Mouse (Mus musculus) hindbrain, embryonic 16.5 days (tissue): Measurements from ENCODE around the gene Itm2b. TPM values are rescaled to one million over a fixed set of nuclear protein-coding genes. Genes with fewer than 3 reads are reported as not detected.

Experiments
- ATAC-seq: fragments of 200-750 bp; cut with Nextera tagmentation; 2 replicates; pipeline ENCODE4 v1.8.0; 2017; ENCODE audit warnings: moderate TSS enrichment, moderate library complexity
- H3K27ac ChIP-seq: fragments of 300-500 bp; sonication (generic); 2 replicates; pipeline ENCODE4 v1.5.1; 2014; ENCODE audit warnings: low read depth, mild to moderate bottlenecking, control low read depth, low read length, moderate library complexity
- H3K27me3 ChIP-seq: fragments of 300-500 bp; sonication (generic); replicated peaks from 2 replicates; pipeline ENCODE4 v1.6.1; 2014; ENCODE audit warnings: low read length; ENCODE audit not compliant: control insufficient read depth, insufficient read depth
- H3K36me3 ChIP-seq: fragments of 300-500 bp; sonication (generic); 2 replicates; pipeline ENCODE4 v1.6.1; 2014; ENCODE audit warnings: mild to moderate bottlenecking, low read length, moderate library complexity, mixed read lengths; ENCODE audit not compliant: control insufficient read depth, insufficient read depth
- H3K4me1 ChIP-seq: fragments of 300-500 bp; sonication (generic); 2 replicates; pipeline ENCODE4 v1.6.1; 2014; ENCODE audit warnings: low read depth, low read length; ENCODE audit not compliant: control insufficient read depth, insufficient read depth
- H3K4me2 ChIP-seq: fragments of 300-500 bp; sonication (generic); 2 replicates; pipeline ENCODE4 v1.6.1; 2014; ENCODE audit warnings: mild to moderate bottlenecking, low read length, control low read depth, moderate library complexity
- H3K4me3 ChIP-seq: fragments of 300-500 bp; sonication (generic); 2 replicates; pipeline ENCODE4 v1.5.1; 2014; ENCODE audit warnings: mild to moderate bottlenecking, low read length, control low read depth, moderate library complexity
- H3K9ac ChIP-seq: fragments of 300-500 bp; sonication (generic); 2 replicates; pipeline ENCODE4 v1.6.1; 2014; ENCODE audit warnings: low read depth, mild to moderate bottlenecking, control low read depth, low read length, moderate library complexity
- H3K9me3 ChIP-seq: fragments of 300-500 bp; sonication (generic); 2 replicates; pipeline ENCODE4 v1.6.1; 2014; ENCODE audit warnings: mild to moderate bottlenecking, low read length, moderate library complexity; ENCODE audit not compliant: control insufficient read depth
- WGBS: fragments of 180-500 bp; shearing (Covaris S2); extraction: QIAGEN DNeasy Blood & Tissue Kit; methylation state at CpG from one replicate; pipeline ENCODE4 v1.1.7; 2014; 5-methylcytosine and 5-hydroxymethylcytosine counted together
- polyA plus RNA-seq: library from polyadenylated mRNA; unstranded; fragments of >200 nt; fragmentation: Nextera tagmentation; extraction: Ambion mirVana; gene quantifications from 2 replicates; pipeline ENCODE4 v1.2.1, GENCODE M21; 2015

The Itm2b gene
- polyA plus RNA-seq, 1 experiment from 2014 or later, result 849 TPM

DNA sequence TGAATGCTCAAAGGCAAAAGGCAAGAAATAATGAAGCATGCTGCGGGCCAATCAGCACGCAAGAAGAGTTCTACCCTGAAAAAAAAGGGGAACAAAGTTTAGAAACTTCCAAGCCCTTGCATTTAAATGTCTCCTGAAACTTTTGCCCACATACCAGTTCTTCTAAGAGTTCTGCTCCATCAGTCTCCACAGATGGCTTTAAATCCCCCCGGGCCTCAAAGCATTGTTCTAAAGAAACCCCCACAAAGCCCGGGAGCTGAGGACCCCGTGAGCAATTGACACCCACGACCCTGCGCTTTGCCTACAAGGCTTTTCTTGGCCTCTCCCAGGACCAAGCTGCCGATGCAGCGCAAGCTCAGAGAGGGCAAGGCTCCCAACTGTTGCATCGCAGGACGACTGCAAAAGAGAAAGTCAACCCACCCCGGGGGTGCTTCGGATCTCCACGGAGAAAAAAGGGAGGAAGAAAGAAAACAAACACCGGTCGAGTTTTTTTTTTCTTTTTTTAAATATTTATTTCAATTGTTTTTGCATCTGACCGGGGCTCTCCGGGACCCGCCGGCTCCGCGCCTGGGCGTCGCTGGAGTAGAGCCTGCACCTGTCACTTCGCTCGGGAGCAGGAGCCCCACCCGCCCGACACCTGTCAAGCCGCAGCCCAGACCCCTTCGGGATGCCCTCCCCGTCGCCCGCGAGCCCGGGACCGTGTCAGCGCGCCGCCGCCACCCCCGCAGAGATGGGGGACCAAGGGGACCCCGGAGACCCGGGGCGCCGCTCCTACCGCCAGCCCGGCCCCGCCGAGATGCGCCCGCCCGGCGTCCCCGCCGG is 60.2 kb downstream of the Itm2b start:
- peak; percentile 53; the same call in 1 of the 2 replicates for ATAC-seq
- no peaks in the 10 kb centered on the region for H3K27me3 ChIP-seq
- 0% methylated on average over 53 of the region's 55 CpGs for WGBS

DNA sequence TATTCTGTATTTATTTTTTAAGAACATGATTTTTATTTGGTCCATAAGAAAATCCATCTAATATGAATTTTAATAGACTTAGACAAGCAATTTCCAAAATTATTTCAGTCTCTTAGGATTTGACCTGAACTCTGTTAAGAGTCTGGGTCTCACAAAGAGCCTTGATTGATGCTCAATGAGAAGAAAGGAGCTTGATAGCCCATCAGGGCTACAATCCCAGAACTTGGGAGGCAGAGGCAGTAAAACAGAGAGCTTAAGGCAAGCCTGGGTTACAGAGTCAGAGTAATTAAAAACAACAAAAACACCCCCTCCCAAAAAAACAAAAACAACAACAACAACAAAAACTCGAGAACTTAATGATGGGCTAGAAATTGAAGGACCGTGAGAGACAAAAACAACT is 61.1 kb downstream of the Itm2b start:
- WGBS, result 37% methylated on average over 2 of the region's 2 CpGs
- no peaks in the 10 kb centered on the region for H3K27me3 ChIP-seq
- no peak overlapping the region for H3K9ac ChIP-seq
- no peak overlapping the region for H3K4me2 ChIP-seq
- no peaks in the 10 kb centered on the region for H3K9me3 ChIP-seq
- no peak overlapping the region for H3K4me3 ChIP-seq
- H3K27ac ChIP-seq, result no peak overlapping the region
- no peak for ATAC-seq
- no peaks in the 10 kb centered on the region for H3K36me3 ChIP-seq
- peaks cover 11% of the 10 kb centered on the region for H3K4me1 ChIP-seq

More for the DNA sequence above, 60.2 kb downstream of the Itm2b start:
- Histone ChIP-seq H3K4me2 (peak overlapping the region; percentile 94), H3K9me3 (no peaks in the 10 kb centered on the region), H3K4me1 (peaks cover 11% of the 10 kb centered on the region), H3K4me3 (peak overlapping the region; percentile 97), H3K36me3 (no peaks in the 10 kb centered on the region), H3K27ac (peak overlapping the region; percentile 97), H3K9ac (peak overlapping the region; percentile 97)

DNA sequence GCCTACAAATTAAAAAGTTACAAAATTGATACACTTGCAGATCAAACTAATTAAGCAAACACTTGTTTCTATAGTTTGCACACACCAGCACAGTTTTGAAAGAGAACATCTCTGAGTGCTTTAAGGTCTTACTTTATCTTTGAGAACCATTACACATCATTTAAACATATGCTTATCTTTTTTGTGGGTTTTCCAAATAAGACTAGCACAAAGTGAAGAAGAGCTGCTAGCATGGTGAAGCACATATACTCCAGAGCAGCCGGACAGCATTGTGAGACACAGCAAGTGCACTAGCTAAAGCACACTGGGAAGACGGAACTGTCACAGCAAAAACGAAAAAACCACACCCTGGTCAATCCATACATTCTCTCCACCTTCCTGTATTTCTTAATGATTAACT is 62.9 kb downstream of the Itm2b start:
- Histone ChIP-seq H3K4me3 (no peak overlapping the region), H3K9me3 (no peaks in the 10 kb centered on the region)

DNA sequence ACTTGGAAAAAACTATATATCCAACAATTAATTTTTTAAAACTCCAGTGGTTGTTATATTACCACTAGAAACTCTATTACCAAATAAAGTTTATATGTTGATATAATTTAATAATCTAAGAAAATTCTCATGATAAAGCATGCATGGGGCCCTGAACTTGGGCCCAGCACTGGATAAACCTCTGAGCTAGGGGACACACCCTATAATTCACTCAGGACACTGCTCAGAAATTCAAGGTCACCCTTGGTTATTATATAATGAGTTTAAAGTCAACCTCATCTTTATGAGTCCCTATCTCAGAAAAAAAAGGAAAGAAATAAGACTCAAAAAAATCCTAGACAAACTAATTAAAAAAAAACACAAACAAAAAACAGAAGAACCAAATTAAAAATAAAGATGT is 68.2 kb downstream of the Itm2b start:
- no peak for ATAC-seq
- Histone ChIP-seq H3K4me3 (no peak overlapping the region), H3K36me3 (no peaks in the 10 kb centered on the region), H3K4me1 (no peaks in the 10 kb centered on the region), H3K27me3 (no peaks in the 10 kb centered on the region), H3K9me3 (no peaks in the 10 kb centered on the region), H3K4me2 (no peak overlapping the region), H3K9ac (no peak overlapping the region), H3K27ac (no peak overlapping the region)

More for the DNA sequence above, 62.9 kb downstream of the Itm2b start:
- no peaks in the 10 kb centered on the region for H3K36me3 ChIP-seq
- ATAC-seq, result no peak
- H3K27me3 ChIP-seq, result no peaks in the 10 kb centered on the region
- H3K27ac ChIP-seq, result no peak overlapping the region
- no peak overlapping the region for H3K4me2 ChIP-seq
- peaks cover 11% of the 10 kb centered on the region for H3K4me1 ChIP-seq
- no peak overlapping the region for H3K9ac ChIP-seq
- 98% methylated on average over 3 of the region's 3 CpGs for WGBS

DNA sequence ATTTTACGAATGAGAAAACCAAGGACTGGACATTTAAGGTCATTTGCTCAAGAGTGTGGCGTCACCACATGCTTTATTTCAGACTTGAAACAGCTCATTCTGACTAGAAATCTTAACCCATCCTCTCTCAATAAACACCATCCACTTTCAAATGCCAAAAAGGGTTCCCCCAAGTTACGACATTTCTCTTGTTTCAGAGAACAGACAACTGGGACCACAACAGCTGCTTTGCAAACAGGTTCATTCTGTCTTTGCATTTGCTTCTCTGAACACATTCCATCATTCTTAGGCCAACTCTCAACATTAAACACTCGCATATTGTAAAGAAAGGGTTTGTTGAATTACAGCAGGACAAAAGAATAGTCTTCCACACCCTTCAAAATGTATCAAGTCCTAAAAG is 71.2 kb downstream of the Itm2b start:
- no peaks in the 10 kb centered on the region for H3K27me3 ChIP-seq

DNA sequence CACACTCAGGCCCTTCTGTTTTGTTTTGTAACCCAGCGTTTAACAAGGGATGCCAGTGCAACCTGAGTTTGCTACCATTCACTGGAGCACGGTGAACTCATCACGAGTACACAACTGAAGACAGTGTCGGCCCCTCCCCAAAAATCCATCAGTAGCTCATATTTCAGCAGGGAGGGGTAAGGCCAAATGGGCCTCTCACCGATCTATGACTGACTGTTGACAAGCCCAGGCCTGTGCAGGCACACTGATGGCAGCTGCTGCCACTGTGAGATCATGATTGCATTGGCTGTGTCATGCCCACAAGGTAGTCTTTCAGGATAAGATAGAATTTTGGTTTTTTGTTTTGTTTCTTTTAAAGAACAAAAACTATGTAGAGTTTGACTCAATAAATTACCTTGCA is 71.7 kb downstream of the Itm2b start:
- no peaks in the 10 kb centered on the region for H3K36me3 ChIP-seq
- no peak overlapping the region for H3K9ac ChIP-seq
- H3K27ac ChIP-seq, result no peak overlapping the region
- no peaks in the 10 kb centered on the region for H3K4me1 ChIP-seq
- no peaks in the 10 kb centered on the region for H3K27me3 ChIP-seq
- 64% methylated on average over 5 of the region's 5 CpGs for WGBS
- no peak overlapping the region for H3K4me2 ChIP-seq
- H3K4me3 ChIP-seq, result no peak overlapping the region
- H3K9me3 ChIP-seq, result no peaks in the 10 kb centered on the region
- no peak for ATAC-seq

More for the DNA sequence above, 71.2 kb downstream of the Itm2b start:
- H3K4me3 ChIP-seq, result no peak overlapping the region
- no peaks in the 10 kb centered on the region for H3K9me3 ChIP-seq
- no peak overlapping the region for H3K9ac ChIP-seq
- no peak overlapping the region for H3K27ac ChIP-seq
- H3K4me2 ChIP-seq, result no peak overlapping the region
- H3K36me3 ChIP-seq, result no peaks in the 10 kb centered on the region
- 70% methylated on average over 4 of the region's 4 CpGs for WGBS
- no peaks in the 10 kb centered on the region for H3K4me1 ChIP-seq
- ATAC-seq, result no peak

DNA sequence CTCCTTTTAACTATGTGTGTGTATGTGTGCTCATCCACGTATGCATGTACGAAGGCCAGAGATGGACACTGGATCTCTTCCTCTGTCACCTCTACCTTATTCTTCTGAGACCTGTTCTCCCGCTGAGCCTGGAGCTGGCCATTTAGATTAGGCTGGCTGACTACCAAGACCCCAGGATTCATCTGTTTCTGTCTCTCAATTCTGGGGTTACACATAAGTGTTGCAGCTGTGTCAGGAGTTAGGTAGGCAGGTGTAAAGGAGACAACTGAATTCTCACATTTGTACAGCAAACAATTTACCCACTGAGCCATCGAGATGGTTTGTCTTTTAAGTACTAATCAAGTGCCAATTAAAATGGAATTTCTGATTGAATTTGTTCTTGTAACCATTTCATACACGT is 72.2 kb downstream of the Itm2b start:
- Histone ChIP-seq H3K27ac (no peak overlapping the region), H3K9ac (no peak overlapping the region), H3K4me1 (no peaks in the 10 kb centered on the region), H3K4me3 (no peak overlapping the region), H3K36me3 (no peaks in the 10 kb centered on the region), H3K9me3 (no peaks in the 10 kb centered on the region), H3K27me3 (no peaks in the 10 kb centered on the region), H3K4me2 (no peak overlapping the region)
- no peak for ATAC-seq
- WGBS, result 85% methylated on average over 5 of the region's 5 CpGs

Other genes with a start within 250 kb of the Itm2b start
- 3.6 and 3.7 TPM in 2 replicates for gene Lpar6, start 147.4 kb downstream of the Itm2b start, polyA plus RNA-seq
- 20.4 and 22.3 TPM in 2 replicates for gene Rb1, start 59.5 kb downstream of the Itm2b start, polyA plus RNA-seq
- gene Med4, start 124.7 kb upstream of the Itm2b start, polyA plus RNA-seq, result 77.8 and 78.9 TPM in 2 replicates
- gene Sucla2, start 140.0 kb upstream of the Itm2b start, polyA plus RNA-seq, result 131 and 145 TPM in 2 replicates
- gene Nudt15, start 163.0 kb upstream of the Itm2b start, polyA plus RNA-seq, result 8.5 and 9.7 TPM in 2 replicates